ENCODE assay signal across 8 mouse cellular contexts in genomic region chr4:57954991-57955390, GRCm38 (mm10). TPM values are rescaled to one million over a fixed set of nuclear protein-coding genes. Genes with fewer than 3 reads are reported as not detected.
A peak's percentile ranks its signal among the peaks of the same experiment; 100 is the strongest.
DNase-seq lines count a peak whose midpoint lies in the region; ATAC-seq and TF ChIP-seq lines count a peak whose summit lies in the region.

No protein-coding gene starts in this region.

- WGBS in heart, embryonic 14.5 days: 76% methylated on average over 8 of the region's 8 CpGs
- WGBS in liver, embryonic 16.5 days (ENCODE audit: insufficient replicate concordance): 70% methylated on average over 8 of the region's 8 CpGs

- no peaks in the 10 kb centered on the region for H3K27me3 ChIP-seq in G1E (ENCODE audit: insufficient read depth, low read length)
- H3K27me3 ChIP-seq in heart, embryonic 14.5 days (ENCODE audit: control insufficient read depth, insufficient read depth, low read length): no peaks in the 10 kb centered on the region
- no peaks in the 10 kb centered on the region for H3K27me3 ChIP-seq in liver, embryonic 16.5 days (ENCODE audit: control insufficient read depth, insufficient read depth, low read depth, low read length)

- H3K9me3 ChIP-seq in G1E (replicated peaks): no peaks in the 10 kb centered on the region
- H3K9me3 ChIP-seq in heart, embryonic 14.5 days (ENCODE audit: control insufficient read depth, low read length): 0 out of 2 replicates have a peak, but pooled peaks cover 4% of the 10 kb centered on the region
- no peaks in the 10 kb centered on the region for H3K9me3 ChIP-seq in liver, embryonic 16.5 days (replicated peaks; ENCODE audit: control insufficient read depth, low read length)

- no peak for ATAC-seq in G1E (ENCODE audit: extremely low read depth, insufficient number of reproducible peaks, low FRiP score, poor library complexity, severe bottlenecking)
- ATAC-seq in heart, embryonic 14.5 days (ENCODE audit: insufficient number of reproducible peaks, insufficient read depth, low FRiP score, low read depth): no peak
- ATAC-seq in liver, embryonic 16.5 days (ENCODE audit: low read depth): no peak

- H3K36me3 ChIP-seq in G1E (replicated peaks): peaks cover 41% of the 10 kb centered on the region
- peaks cover 19% of the 10 kb centered on the region for H3K36me3 ChIP-seq in heart, embryonic 14.5 days (ENCODE audit: control insufficient read depth, insufficient read depth, low read length)
- peaks cover 21% of the 10 kb centered on the region for H3K36me3 ChIP-seq in liver, embryonic 16.5 days (ENCODE audit: control insufficient read depth, insufficient read depth)

- H3K27ac ChIP-seq in heart, embryonic 14.5 days (replicated peaks in 1 of 2; ENCODE audit: control insufficient read depth in 1 of 2, insufficient read depth in 1 of 2, low read depth in 2 of 2, low read length in 2 of 2): peak overlapping the region in 1 of 2 experiments; percentile 93; a peak in 1 of 4 replicates
- H3K27ac ChIP-seq in liver, embryonic 16.5 days (ENCODE audit: low read length): peak overlapping the region; percentile 98

- H3K4me1 ChIP-seq in G1E (ENCODE audit: insufficient read depth, low read depth, low read length): peaks cover 65% of the 10 kb centered on the region
- peaks cover 13 to 15% of the 10 kb centered on the region in 2 experiments for H3K4me1 ChIP-seq in heart, embryonic 14.5 days (ENCODE audit: control insufficient read depth in 2 of 2, insufficient read depth in 2 of 2, low read length in 2 of 2)
- H3K4me1 ChIP-seq in liver, embryonic 16.5 days (ENCODE audit: control insufficient read depth, low read depth, low read length): peaks cover 24% of the 10 kb centered on the region

- H3K4me2 ChIP-seq in heart, embryonic 14.5 days (ENCODE audit: low read length): peak overlapping the region; percentile 80
- H3K4me2 ChIP-seq in liver, embryonic 16.5 days (ENCODE audit: low read depth, low read length): peak overlapping the region; percentile 69

- peak overlapping the region; percentile 86 for H3K9ac ChIP-seq in heart, embryonic 14.5 days (ENCODE audit: low read length)
- H3K9ac ChIP-seq in liver, embryonic 16.5 days (ENCODE audit: low read depth, low read length): peak overlapping the region; percentile 75

- peak overlapping the region; percentile 93 for H3K4me3 ChIP-seq in G1E (ENCODE audit: low read depth, low read length)
- H3K4me3 ChIP-seq in heart, embryonic 14.5 days (ENCODE audit: control insufficient read depth in 1 of 2, insufficient read depth in 1 of 2, low read depth in 1 of 2, low read length in 2 of 2): peak overlapping the region; percentile 67 to 87
- peak overlapping the region; percentile 90 for H3K4me3 ChIP-seq in liver, embryonic 16.5 days (ENCODE audit: low read depth, low read length)

- no peak for TF ChIP-seq CTCF in G1E (IDR thresholded peaks at IDR 0.05; ENCODE audit: low read depth, low read length)

- peak; percentile 91 for DNase-seq in heart, adult 11 months
- DNase-seq in heart, adult 8-10 months (ENCODE audit: low spot score): no peak
- DNase-seq in G1E (ENCODE audit: low spot score): no peak
- DNase-seq in layer of hippocampus, postnatal 14 days (ENCODE audit: low spot score in 2 of 2): no peak
- DNase-seq in ovary, postnatal 36 days (ENCODE audit: low spot score): no peak
- no peak for DNase-seq in adrenal gland, postnatal 4 days (ENCODE audit: low spot score in 2 of 2)

RNA-seq across cellular contexts. Expression of gene Txn1, which starts 1.2 kb away (rescaled TPM):
- 100 to 1,000 TPM; 104 to 107 (median 106) TPM for total RNA-seq in heart, adult 8-10 months (2022)
- total RNA-seq in G1E (2014; fragmentation: Nextera tagmentation) (174 and 189 TPM in 2 replicates), G1E (2017) (241 and 298 TPM in 2 replicates)
- 21.9 and 54.6 TPM in 2 replicates for polyA plus RNA-seq in G1E (2012)
- 299 and 325 TPM in 2 replicates for polyA plus RNA-seq in heart, embryonic 14.5 days (2014; fragmentation: Nextera tagmentation; extraction: Ambion mirVana)
- 187 and 207 TPM in 2 replicates for polyA plus RNA-seq in liver, embryonic 16.5 days (2015; fragmentation: Nextera tagmentation; extraction: Ambion mirVana)
- total RNA-seq in layer of hippocampus, postnatal 14 days (2021): 100 to 1,000 TPM; 151 to 152 TPM
- 100 to 1,000 TPM; 263 to 266 TPM for total RNA-seq in adrenal gland, postnatal 4 days (2021)

RNA-seq across cellular contexts. Expression of gene D630039A03Rik, which starts 38.9 kb away (rescaled TPM):
- under 1 TPM; 0.09 to 0.25 (median 0.18) TPM for total RNA-seq in heart, adult 8-10 months (2022)
- total RNA-seq in G1E (2014; fragmentation: Nextera tagmentation): not detected in 2 replicates
- total RNA-seq in G1E (2017): 0.06 and 0.22 TPM in 2 replicates
- not detected in 2 replicates for polyA plus RNA-seq in G1E (2012)
- 0.07 and 0.20 TPM in 2 replicates for polyA plus RNA-seq in heart, embryonic 14.5 days (2014; fragmentation: Nextera tagmentation; extraction: Ambion mirVana)
- 0.16 and 0.27 TPM in 2 replicates for polyA plus RNA-seq in liver, embryonic 16.5 days (2015; fragmentation: Nextera tagmentation; extraction: Ambion mirVana)
- under 1 TPM; 0.26 to 0.48 TPM for total RNA-seq in layer of hippocampus, postnatal 14 days (2021)
- 10 to 100 TPM; 10.1 to 10.2 TPM for total RNA-seq in adrenal gland, postnatal 4 days (2021)

RNA-seq across cellular contexts. Expression of gene Txndc8, which starts 53.9 kb away (rescaled TPM):
- not detected for total RNA-seq in heart, adult 8-10 months (2022)
- total RNA-seq in G1E (2014; fragmentation: Nextera tagmentation) (not detected in 2 replicates), G1E (2017) (not detected in 2 replicates)
- polyA plus RNA-seq in G1E (2012): not detected in 2 replicates
- not detected in 2 replicates for polyA plus RNA-seq in heart, embryonic 14.5 days (2014; fragmentation: Nextera tagmentation; extraction: Ambion mirVana)
- polyA plus RNA-seq in liver, embryonic 16.5 days (2015; fragmentation: Nextera tagmentation; extraction: Ambion mirVana): not detected in 2 replicates
- total RNA-seq in layer of hippocampus, postnatal 14 days (2021): not detected
- total RNA-seq in adrenal gland, postnatal 4 days (2021): not detected

Comparison
In these comparisons a context has a peak if more than half of its experiments do, and no peak if none do; other contexts are left out.
1. RNA of gene D630039A03Rik, which starts 38.9 kb away (total RNA-seq): 10.1 to 10.2 TPM in adrenal gland, postnatal 4 days; 0.26 to 0.48 TPM in layer of hippocampus, postnatal 14 days, 0.09 to 0.25 TPM in heart, adult 8-10 months and 0.06 to 0.22 TPM in G1E; every median in the first group is over 4 times any median in the second.
2. Peak in every context shown above with its lines, with median percentiles within 50 percentile points of each other: H3K4me3 ChIP-seq.